Mouse (Mus musculus): ENCODE data around the gene Msh2. TPM values are rescaled to one million over a fixed set of nuclear protein-coding genes. Genes with fewer than 3 reads are reported as not detected.
A peak's percentile ranks its signal among the peaks of the same experiment; 100 is the strongest.

The Msh2 gene
- polyA plus RNA-seq, 2 experiments, result 33.8 to 40.5 TPM

- WGBS, result 76% methylated on average over 3 of the region's 3 CpGs
- no peaks in the 10 kb centered on the region for H3K9me3 ChIP-seq (ENCODE audit: control insufficient read depth, low read length)
- no peak overlapping the region for H3K27ac ChIP-seq (replicated peaks; ENCODE audit: low read depth, low read length)
- H3K4me2 ChIP-seq (replicated peaks; ENCODE audit: low read depth, low read length, severe bottlenecking), result no peak overlapping the region
- H3K4me1 ChIP-seq (ENCODE audit: control insufficient read depth, insufficient read depth, low read length), result no peaks in the 10 kb centered on the region
- TF ChIP-seq POLR2A (IDR thresholded peaks at IDR 0.05; ENCODE audit: borderline replicate concordance, extremely low read depth, insufficient read depth, insufficient read length), result no peak
- no peak for ATAC-seq (ENCODE audit: low FRiP score, low read depth)
- no peak overlapping the region for H3K4me3 ChIP-seq (replicated peaks; ENCODE audit: low read length)
- H3K36me3 ChIP-seq (ENCODE audit: control insufficient read depth, insufficient read depth, low read length), result no peaks in the 10 kb centered on the region
- DNase-seq (ENCODE audit: low spot score), result no peak
- no peak overlapping the region for H3K9ac ChIP-seq (ENCODE audit: low read depth, low read length, severe bottlenecking)
- no peaks in the 10 kb centered on the region for H3K27me3 ChIP-seq (ENCODE audit: control insufficient read depth, insufficient read depth, low read length)
Measured at GRCm38 (mm10) chr17:87737144-87737543, 65.0 kb downstream of the Msh2 start.

GRCm38 (mm10) chr17:87739835-87740234, 67.7 kb downstream of the Msh2 start:
- H3K4me3 ChIP-seq (replicated peaks; ENCODE audit: low read length), result no peak overlapping the region
- no peaks in the 10 kb centered on the region for H3K36me3 ChIP-seq (ENCODE audit: control insufficient read depth, insufficient read depth, low read length)
- no peaks in the 10 kb centered on the region for H3K4me1 ChIP-seq (ENCODE audit: control insufficient read depth, insufficient read depth, low read length)
- DNase-seq (ENCODE audit: low spot score) (no peak), ATAC-seq (ENCODE audit: low FRiP score, low read depth) (no peak)
- WGBS, result 32% methylated on average over 1 of the region's 1 CpGs
- H3K4me2 ChIP-seq (replicated peaks; ENCODE audit: low read depth, low read length, severe bottlenecking), result no peak overlapping the region
- H3K9me3 ChIP-seq (ENCODE audit: control insufficient read depth, low read length), result no peaks in the 10 kb centered on the region
- no peak overlapping the region for H3K9ac ChIP-seq (ENCODE audit: low read depth, low read length, severe bottlenecking)
- no peak for TF ChIP-seq POLR2A (IDR thresholded peaks at IDR 0.05; ENCODE audit: borderline replicate concordance, extremely low read depth, insufficient read depth, insufficient read length)
- peaks cover 10% of the 10 kb centered on the region; the same call in 1 of the 2 replicates for H3K27me3 ChIP-seq (ENCODE audit: control insufficient read depth, insufficient read depth, low read length)
- no peak overlapping the region for H3K27ac ChIP-seq (replicated peaks; ENCODE audit: low read depth, low read length)

GRCm38 (mm10) chr17:87744985-87745925, 73.1 kb downstream of the Msh2 start:
- Histone ChIP-seq H3K27ac (replicated peaks; ENCODE audit: low read depth, low read length) (no peak overlapping the region), H3K4me2 (replicated peaks; ENCODE audit: low read depth, low read length, severe bottlenecking) (peak overlapping the region; percentile 97), H3K36me3 (ENCODE audit: control insufficient read depth, insufficient read depth, low read length) (no peaks in the 10 kb centered on the region), H3K4me1 (ENCODE audit: control insufficient read depth, insufficient read depth, low read length) (0 out of 2 replicates have a peak, but pooled peaks cover 5% of the 10 kb centered on the region), H3K27me3 (ENCODE audit: control insufficient read depth, insufficient read depth, low read length) (peaks cover 41% of the 10 kb centered on the region), H3K4me3 (replicated peaks; ENCODE audit: low read length) (peak overlapping the region; percentile 51), H3K9ac (ENCODE audit: low read depth, low read length, severe bottlenecking) (peak overlapping the region; percentile 25), H3K9me3 (ENCODE audit: control insufficient read depth, low read length) (no peaks in the 10 kb centered on the region)
- DNase-seq (ENCODE audit: low spot score) (peak; percentile 26), ATAC-seq (ENCODE audit: low FRiP score, low read depth) (peak; percentile 60)
- no peak for TF ChIP-seq POLR2A (IDR thresholded peaks at IDR 0.05; ENCODE audit: borderline replicate concordance, extremely low read depth, insufficient read depth, insufficient read length)
- 11% methylated on average over 32 of the region's 32 CpGs for WGBS

- Histone ChIP-seq H3K27me3 (ENCODE audit: control insufficient read depth, insufficient read depth, low read length) (peaks cover 41% of the 10 kb centered on the region), H3K9me3 (ENCODE audit: control insufficient read depth, low read length) (no peaks in the 10 kb centered on the region), H3K9ac (ENCODE audit: low read depth, low read length, severe bottlenecking) (peak overlapping the region; percentile 25), H3K36me3 (ENCODE audit: control insufficient read depth, insufficient read depth, low read length) (no peaks in the 10 kb centered on the region), H3K4me1 (ENCODE audit: control insufficient read depth, insufficient read depth, low read length) (0 out of 2 replicates have a peak, but pooled peaks cover 5% of the 10 kb centered on the region), H3K4me2 (replicated peaks; ENCODE audit: low read depth, low read length, severe bottlenecking) (peak overlapping the region; percentile 97), H3K4me3 (replicated peaks; ENCODE audit: low read length) (peak overlapping the region; percentile 51), H3K27ac (replicated peaks; ENCODE audit: low read depth, low read length) (no peak overlapping the region)
- no peak for TF ChIP-seq POLR2A (IDR thresholded peaks at IDR 0.05; ENCODE audit: borderline replicate concordance, extremely low read depth, insufficient read depth, insufficient read length)
- DNase-seq (ENCODE audit: low spot score) (peak; percentile 35), ATAC-seq (ENCODE audit: low FRiP score, low read depth) (peak; percentile 75)
- WGBS, result 2% methylated on average over 97 of the region's 101 CpGs
Measured at GRCm38 (mm10) chr17:87745926-87746888, 74.1 kb downstream of the Msh2 start.

- WGBS, result 81% methylated on average over 4 of the region's 4 CpGs
- TF ChIP-seq POLR2A (IDR thresholded peaks at IDR 0.05; ENCODE audit: borderline replicate concordance, extremely low read depth, insufficient read depth, insufficient read length), result no peak
- Histone ChIP-seq H3K4me2 (replicated peaks; ENCODE audit: low read depth, low read length, severe bottlenecking) (no peak overlapping the region), H3K4me3 (replicated peaks; ENCODE audit: low read length) (no peak overlapping the region), H3K27me3 (ENCODE audit: control insufficient read depth, insufficient read depth, low read length) (no peaks in the 10 kb centered on the region), H3K36me3 (ENCODE audit: control insufficient read depth, insufficient read depth, low read length) (no peaks in the 10 kb centered on the region), H3K9ac (ENCODE audit: low read depth, low read length, severe bottlenecking) (no peak overlapping the region), H3K27ac (replicated peaks; ENCODE audit: low read depth, low read length) (no peak overlapping the region), H3K9me3 (ENCODE audit: control insufficient read depth, low read length) (no peaks in the 10 kb centered on the region), H3K4me1 (ENCODE audit: control insufficient read depth, insufficient read depth, low read length) (no peaks in the 10 kb centered on the region)
- ATAC-seq (ENCODE audit: low FRiP score, low read depth) (no peak), DNase-seq (ENCODE audit: low spot score) (no peak)
Measured at GRCm38 (mm10) chr17:87760315-87760714, 88.2 kb downstream of the Msh2 start.
